Mouse (Mus musculus) ES-Bruce4 (cell line): Measurements from ENCODE around the gene Disc1.

ENCODE experiments used
- CTCF ChIP-seq: IDR thresholded peaks from one replicate; pipeline ENCODE4 v1.8.1; 2011; ENCODE audit warnings: low read depth, low read length
- EP300 ChIP-seq: IDR thresholded peaks from 2 replicates; pipeline ENCODE4 v1.6.1; 2011; ENCODE audit warnings: low read depth, low read length; ENCODE audit not compliant: insufficient read depth

- TF ChIP-seq CTCF, result no peak
- TF ChIP-seq EP300, result no peak
Measured at GRCm38 (mm10) chr8:125200273-125200863, 146.4 kb downstream of the Disc1 start.
